Mouse (Mus musculus) v-Abl transformed pro-B cells (cell line): Measurements from ENCODE around the gene Nt5c1a.
"Not testable (repeated sequence)": the region's sequence is repeated elsewhere in the genome, so short reads cannot be mapped to it uniquely, and the experiment has no call there.

ENCODE experiments used
- in situ Hi-C, 2 experiments: fragments of 400-800 bp; cut with MboI; formaldehyde crosslinking; loops; one replicate each; pipeline ENCODE4 v1.15.1; 2025; ENCODE audit not compliant: unreplicated experiment in 2 of 2

Nt5c1a gene

GRCm38 (mm10) chr4:123201186-123202093, at the start of gene Nt5c1a:
Gene Nt5c1a (plus strand): TSS chr4:123201504.
- in situ Hi-C loops = loop anchor here (10.0 kb wide), 2 partner anchors 53 to 1967 kb away; no protein-coding TSS in a partner anchor

GRCm38 (mm10) chr4:123152003-123152402, 49.3 kb upstream of the Nt5c1a start:
- in situ Hi-C loops = loop anchor here in 1 of 2 experiments (10.0 kb wide), 1 partner anchor 103 kb away; no protein-coding TSS in a partner anchor

GRCm38 (mm10) chr4:123152976-123153375, 48.3 kb upstream of the Nt5c1a start:
- in situ Hi-C loops = loop anchor here in 1 of 2 experiments (10.0 kb wide), 1 partner anchor 102 kb away; no protein-coding TSS in a partner anchor

- in situ Hi-C loops = loop anchor here in 1 of 2 experiments (10.0 kb wide), 1 partner anchor 100 kb away; no protein-coding TSS in a partner anchor
These were observed 46.3 kb upstream of the Nt5c1a start for GRCm38 (mm10) chr4:123155004-123155403.

- in situ Hi-C loops = loop anchor here in 1 of 2 experiments (10.0 kb wide), 1 partner anchor 99 kb away; no protein-coding TSS in a partner anchor
These were observed 45.9 kb upstream of the Nt5c1a start for GRCm38 (mm10) chr4:123155427-123155826.

- in situ Hi-C loops = loop anchor here in 1 of 2 experiments (10.0 kb wide), 1 partner anchor 99 kb away; no protein-coding TSS in a partner anchor
These were observed 45.5 kb upstream of the Nt5c1a start for GRCm38 (mm10) chr4:123155840-123156239.

- in situ Hi-C loops = no loop called here
These were observed 40.7 kb upstream of the Nt5c1a start for GRCm38 (mm10) chr4:123160571-123160970.

- in situ Hi-C loops = not testable (repeated sequence)
These were observed 40.1 kb upstream of the Nt5c1a start for GRCm38 (mm10) chr4:123161251-123161650.

- in situ Hi-C loops = no loop called here
These were observed 38.9 kb upstream of the Nt5c1a start for GRCm38 (mm10) chr4:123162305-123162917.

- in situ Hi-C loops = no loop called here
These were observed 37.1 kb upstream of the Nt5c1a start for GRCm38 (mm10) chr4:123164157-123164556.

GRCm38 (mm10) chr4:123171811-123172210, 29.5 kb upstream of the Nt5c1a start:
- in situ Hi-C loops = no loop called here

GRCm38 (mm10) chr4:123182328-123183238, 18.7 kb upstream of the Nt5c1a start, which contains the start of gene Hpcal4:
Gene Hpcal4 (plus strand): TSS chr4:123183227.
- in situ Hi-C loops = no loop called here

GRCm38 (mm10) chr4:123183239-123184056, 17.9 kb upstream of the Nt5c1a start:
- in situ Hi-C loops = no loop called here

- in situ Hi-C loops = no loop called here
These were observed 16.5 kb upstream of the Nt5c1a start for GRCm38 (mm10) chr4:123184816-123185215.

- in situ Hi-C loops = loop anchor here in 1 of 2 experiments (10.0 kb wide), 1 partner anchor 1948 kb away; no protein-coding TSS in a partner anchor
These were observed 9.0 kb upstream of the Nt5c1a start for GRCm38 (mm10) chr4:123192336-123192735.

GRCm38 (mm10) chr4:123193791-123194190, 7.5 kb upstream of the Nt5c1a start:
- in situ Hi-C loops = loop anchor here in 1 of 2 experiments (10.0 kb wide), 1 partner anchor 1949 kb away; no protein-coding TSS in a partner anchor

GRCm38 (mm10) chr4:123196695-123197094, 4.6 kb upstream of the Nt5c1a start:
- in situ Hi-C loops = loop anchor here in 1 of 2 experiments (10.0 kb wide), 1 partner anchor 1952 kb away; no protein-coding TSS in a partner anchor

- in situ Hi-C loops = loop anchor here (10.0 kb wide), 2 partner anchors 54 to 1966 kb away; no protein-coding TSS in a partner anchor
These were observed 526 bp upstream of the Nt5c1a start for GRCm38 (mm10) chr4:123200771-123201185.

- in situ Hi-C loops = loop anchor here (10.0 kb wide), 2 partner anchors 53 to 1967 kb away; no protein-coding TSS in a partner anchor
These were observed 753 bp downstream of the Nt5c1a start for GRCm38 (mm10) chr4:123202094-123202420.
